Comparison of ENCODE assay signal across 31 mouse cellular contexts in genomic region chr7:107745111-107745510, GRCm38 (mm10). TPM values are rescaled to one million over a fixed set of nuclear protein-coding genes. Genes with fewer than 3 reads are reported as not detected.
"Had no signal": no experiment of that assay in that cellular context is flagged by ENCODE, and none has a peak within 500 bp of the region (broad histone marks: within the 10 kb centered on the region; RNA-seq: fewer than 3 reads in every experiment).

No protein-coding gene starts in this region.

- H3K4me1 ChIP-seq: kidney, embryonic 15.5 days; liver, embryonic 13.5 days; midbrain, embryonic 10.5 days; midbrain, embryonic 13.5 days; neural tube, embryonic 13.5 days; stomach, embryonic 15.5 days had no signal

- H3K9ac ChIP-seq: kidney, embryonic 15.5 days; liver, embryonic 13.5 days; midbrain, embryonic 13.5 days; neural tube, embryonic 13.5 days; stomach, embryonic 15.5 days had no signal

- H3K4me2 ChIP-seq: kidney, embryonic 15.5 days; liver, embryonic 13.5 days; midbrain, embryonic 13.5 days; neural tube, embryonic 13.5 days; stomach, embryonic 15.5 days had no signal

- DNase-seq: kidney, adult 8-10 months; kidney, postnatal 10 days; kidney, postnatal 36 days; liver, embryonic 13.5 days; lung, adult 2 months; retina, postnatal 1 day; right cerebral cortex, postnatal 25 days; spleen, adult 18-20 months; thymus, adult 18-20 months; thymus, postnatal 36 days had no signal

- H3K27ac ChIP-seq: kidney, embryonic 15.5 days; liver, embryonic 13.5 days; macrophage; midbrain, embryonic 10.5 days; midbrain, embryonic 13.5 days; neural tube, embryonic 13.5 days; stomach, embryonic 15.5 days had no signal

- H3K9me3 ChIP-seq: kidney, embryonic 15.5 days; liver, embryonic 13.5 days; midbrain, embryonic 10.5 days; midbrain, embryonic 13.5 days; neural tube, embryonic 13.5 days; stomach, embryonic 15.5 days had no signal

- H3K27me3 ChIP-seq: kidney, embryonic 15.5 days; liver, embryonic 13.5 days; midbrain, embryonic 13.5 days; neural tube, embryonic 13.5 days; stomach, embryonic 15.5 days had no signal

- H3K36me3 ChIP-seq: midbrain, embryonic 10.5 days; midbrain, embryonic 13.5 days; neural tube, embryonic 13.5 days had no signal

- ATAC-seq: midbrain, embryonic 13.5 days; midbrain, embryonic 16.5 days had no signal

- H3K4me3 ChIP-seq: kidney, embryonic 15.5 days; liver, embryonic 13.5 days; midbrain, embryonic 10.5 days; midbrain, embryonic 13.5 days; myocyte; neural tube, embryonic 13.5 days; stomach, embryonic 15.5 days had no signal

RNA-seq across cellular contexts. Expression of gene Cyb5r2, which starts 12.7 kb away (rescaled TPM):
- total RNA-seq: layer of hippocampus, postnatal 14 days; left cerebral cortex, postnatal 14 days; liver, adult 2 months; megakaryocyte, adult 5-6 weeks; monocyte, adult 5-6 weeks; neutrophil, adult 5-6 weeks had no signal
- polyA plus RNA-seq: kidney, embryonic 15.5 days; lung, adult 2 months; macrophage; midbrain, embryonic 16.5 days; urinary bladder, adult 2 months had no signal

RNA-seq across cellular contexts. Expression of gene Ovch2, which starts 55.9 kb away (rescaled TPM):
- total RNA-seq: layer of hippocampus, postnatal 14 days; left cerebral cortex, adult 8-10 months; left cerebral cortex, postnatal 14 days; liver, adult 2 months; megakaryocyte, adult 5-6 weeks; monocyte, adult 5-6 weeks; neutrophil, adult 5-6 weeks had no signal
- polyA plus RNA-seq: kidney, embryonic 15.5 days; limb, embryonic 11.5 days; limb, embryonic 14.5 days; liver, adult 2 months; liver, embryonic 13.5 days; liver, embryonic 16.5 days; lung, adult 2 months; lung, embryonic 16.5 days; macrophage; midbrain, embryonic 10.5 days; midbrain, embryonic 13.5 days; midbrain, embryonic 16.5 days; myocyte; neural tube, embryonic 13.5 days; stomach, embryonic 15.5 days; testis, adult 2 months; urinary bladder, adult 2 months had no signal
